Mouse (Mus musculus) bone marrow macrophage, adult 2 months (primary cell): ENCODE results near the gene Tnf. TPM values are rescaled to one million over a fixed set of nuclear protein-coding genes. Genes with fewer than 3 reads are reported as not detected.

Experiments used
- H3K27ac ChIP-seq: 2 replicates; pipeline ENCODE4 v1.5.1; 2012; ENCODE audit warnings: low read depth, low read length; ENCODE audit not compliant: insufficient read depth
- H3K4me1 ChIP-seq: 2 replicates; pipeline ENCODE4 v1.6.1; 2012; ENCODE audit warnings: low read length; ENCODE audit not compliant: control insufficient read depth, insufficient read depth
- H3K4me3 ChIP-seq: 2 replicates; pipeline ENCODE4 v1.5.1; 2012; ENCODE audit warnings: mild to moderate bottlenecking, low read length, moderate library complexity; ENCODE audit not compliant: insufficient read depth
- CTCF ChIP-seq: IDR thresholded peaks from 2 replicates; pipeline ENCODE4 v1.5.1; 2012; ENCODE audit warnings: low read depth, mild to moderate bottlenecking, low read length, moderate library complexity
- POLR2A ChIP-seq: IDR thresholded peaks from 2 replicates; pipeline ENCODE4 v1.6.1; 2012; ENCODE audit warnings: mild to moderate bottlenecking, low read depth, low read length, borderline replicate concordance
- polyA plus RNA-seq: library from polyadenylated mRNA; stranded (reverse); fragments of >200 nt; gene quantifications from 2 replicates; pipeline ENCODE4 v1.2.4, GENCODE M21; 2012; ENCODE audit not compliant: missing spikeins, insufficient read depth, insufficient read length

Tnf gene
- polyA plus RNA-seq, 1 experiment: 11.9 TPM

DNA sequence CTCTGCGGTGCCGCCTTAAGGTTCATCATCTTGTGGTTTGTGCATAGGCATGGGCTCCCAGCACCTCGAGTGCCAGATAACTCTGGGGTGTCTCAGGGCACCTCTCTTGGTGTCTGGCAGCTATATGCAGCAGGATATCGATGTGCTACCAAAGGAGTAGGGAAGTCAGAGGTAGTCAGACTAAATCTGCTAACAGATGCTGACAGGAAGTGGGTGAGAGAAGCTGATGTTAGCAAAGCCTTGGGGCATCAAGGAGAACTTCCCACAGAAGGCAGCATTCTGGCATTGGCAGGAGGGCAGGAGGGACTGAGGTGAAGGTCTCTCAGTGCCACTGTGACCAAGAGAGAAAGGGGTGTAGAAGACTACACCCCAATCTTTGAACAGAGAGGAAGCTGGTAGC is 11.7 kb downstream of the Tnf start:
- H3K27ac ChIP-seq: peak overlapping the region; percentile 95
- 0 out of 2 replicates have a peak overlapping the region, but pooled peaks have one; percentile 13 for H3K4me3 ChIP-seq
- H3K4me1 ChIP-seq: peaks cover 55% of the 10 kb centered on the region
- TF ChIP-seq POLR2A (no peak), CTCF (no peak)

GRCm38 (mm10) chr17:35189186-35189585 is 12.6 kb downstream of the Tnf start:
- TF ChIP-seq POLR2A (no peak), CTCF (no peak)
- peaks cover 54% of the 10 kb centered on the region for H3K4me1 ChIP-seq
- H3K27ac ChIP-seq: peak overlapping the region; percentile 95
- peak overlapping the region; percentile 13; the same call in 1 of the 2 replicates for H3K4me3 ChIP-seq

DNA sequence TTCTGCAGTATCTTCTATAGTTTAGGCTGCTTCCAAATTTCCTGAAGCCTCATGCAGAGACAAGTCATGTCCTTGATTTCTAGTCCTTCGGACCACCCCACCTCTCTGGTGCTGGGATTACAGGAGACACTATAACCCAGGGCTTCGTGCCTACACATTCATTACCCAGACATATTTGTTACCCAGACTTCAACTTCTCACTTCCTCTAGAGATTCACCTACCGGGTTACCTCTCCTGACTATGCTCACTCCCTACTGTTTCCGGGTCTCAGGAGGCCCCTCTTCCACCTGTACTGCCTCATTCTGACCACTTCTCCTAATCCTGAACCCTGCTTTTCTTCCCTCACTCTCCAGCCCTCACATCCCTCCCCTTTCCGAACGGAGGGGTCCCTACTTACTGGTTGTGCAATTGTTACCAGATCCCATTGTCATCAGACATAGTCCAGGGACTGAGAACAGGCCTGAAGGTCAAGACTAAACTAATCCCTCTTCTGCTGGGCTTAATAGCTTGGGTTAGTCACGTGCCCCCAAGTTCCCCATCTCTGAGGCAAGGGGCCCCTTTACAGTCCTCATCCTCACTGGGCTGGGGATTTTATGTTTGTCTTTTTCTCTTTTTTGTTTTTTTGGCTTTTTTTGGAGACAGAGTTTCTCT is 13.7 kb downstream of the Tnf start, which contains the start of gene Lst1:
Gene Lst1 (minus strand): TSS at position 481 of the 652 bp plus-strand sequence.
- TF ChIP-seq CTCF (no peak), POLR2A (no peak)
- Histone ChIP-seq H3K27ac (peak within 1 kb of the TSS; percentile 95), H3K4me3 (peak within 1 kb of the TSS; percentile 60), H3K4me1 (peaks cover 46% of the 10 kb centered on the region)

DNA sequence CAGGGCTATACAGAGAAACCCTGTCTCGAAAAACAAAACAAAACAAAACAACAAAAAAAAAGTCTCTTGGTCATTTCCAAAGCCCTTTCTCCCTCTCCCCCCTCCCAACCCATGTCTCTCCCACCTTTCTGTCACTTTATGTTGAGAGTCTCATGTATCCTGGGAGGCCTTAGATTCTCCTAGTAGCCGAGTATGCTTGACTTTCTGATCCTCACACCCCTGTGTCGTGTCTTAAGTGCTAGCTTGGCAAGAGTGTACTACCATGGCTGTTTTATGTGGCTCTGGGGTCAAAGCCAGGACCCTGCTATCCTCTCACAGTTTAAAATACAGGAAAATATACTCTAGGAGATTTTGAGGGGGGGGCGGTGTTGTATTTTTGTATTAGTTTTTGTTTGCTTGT is 14.5 kb downstream of the Tnf start:
- peak overlapping the region; percentile 60 for H3K4me3 ChIP-seq
- H3K4me1 ChIP-seq: peaks cover 42% of the 10 kb centered on the region
- H3K27ac ChIP-seq: peak overlapping the region; percentile 95
- no peak for TF ChIP-seq POLR2A
- no peak for TF ChIP-seq CTCF

DNA sequence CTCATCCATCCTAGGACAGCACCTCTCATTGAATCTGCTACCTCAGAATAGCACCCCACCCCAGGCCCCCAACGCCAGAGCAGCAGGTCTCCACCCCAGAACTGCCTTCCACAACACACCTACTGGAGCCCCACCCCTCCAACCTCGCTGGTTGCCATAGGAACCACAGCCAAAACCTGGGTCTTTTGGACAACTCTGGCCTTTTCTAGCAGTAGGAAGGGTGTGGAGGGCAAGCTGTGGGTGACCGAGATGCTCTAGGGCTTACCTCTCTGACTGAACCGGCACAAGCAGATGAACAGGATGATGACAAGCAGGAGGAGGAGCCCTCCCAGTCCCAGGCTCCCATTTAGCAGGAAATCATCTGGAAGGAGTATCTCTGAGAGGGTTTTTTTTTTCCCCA is 15.1 kb downstream of the Tnf start:
- peaks cover 40% of the 10 kb centered on the region for H3K4me1 ChIP-seq
- peak overlapping the region; percentile 95 for H3K27ac ChIP-seq
- TF ChIP-seq CTCF (no peak), POLR2A (no peak)
- peak overlapping the region; percentile 56 for H3K4me3 ChIP-seq

DNA sequence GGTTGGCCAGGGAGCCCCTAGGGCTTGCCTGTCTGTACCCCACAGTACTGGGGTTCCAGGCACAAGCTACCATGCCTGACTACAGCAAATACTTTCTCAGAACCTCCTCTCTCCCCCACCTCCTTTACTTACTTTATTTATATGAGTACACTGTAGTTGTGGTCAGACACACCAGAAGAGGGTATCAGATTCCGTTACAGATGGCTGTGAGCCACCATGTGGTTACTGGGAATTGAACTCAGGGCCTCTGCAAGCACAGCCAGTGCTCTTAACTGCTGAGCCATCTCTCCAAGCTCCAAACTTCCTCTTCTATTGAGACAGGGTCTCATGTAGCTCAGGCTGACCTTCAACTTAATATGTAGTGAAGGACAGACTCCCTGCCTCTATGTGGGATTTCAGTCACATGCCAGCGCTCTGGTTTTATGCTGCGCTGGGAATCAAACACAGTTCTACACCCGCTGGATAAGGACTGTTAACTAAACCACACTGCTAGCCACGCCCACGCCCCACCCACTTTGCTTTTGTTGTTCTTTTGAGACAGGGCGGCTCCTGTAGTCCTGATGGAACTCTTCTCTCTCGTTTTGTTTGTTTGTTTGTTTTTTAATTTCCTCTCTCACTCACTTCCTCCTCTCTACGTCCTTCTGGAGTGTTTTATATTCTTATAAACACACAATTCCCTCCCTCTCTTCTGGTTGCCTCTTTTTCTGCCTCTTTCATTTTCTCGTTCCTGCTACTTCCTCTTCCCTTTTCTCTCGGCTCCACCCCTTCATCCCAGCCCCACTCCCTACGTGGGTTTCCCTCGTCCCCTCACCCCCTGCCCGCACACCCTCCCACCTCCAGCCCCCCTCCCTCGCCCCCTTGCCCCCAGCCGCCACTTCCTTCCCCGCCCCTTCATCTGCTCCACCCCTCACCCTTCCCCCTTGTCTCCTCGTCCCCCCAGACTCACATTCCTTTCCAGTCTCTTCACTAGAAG is 15.9 kb downstream of the Tnf start:
- peak; percentile 9; the same call in 1 of the 2 replicates for TF ChIP-seq CTCF
- TF ChIP-seq POLR2A: no peak
- H3K4me3 ChIP-seq: peak overlapping the region; percentile 56
- peaks cover 37% of the 10 kb centered on the region for H3K4me1 ChIP-seq
- H3K27ac ChIP-seq: peak overlapping the region; percentile 95

DNA sequence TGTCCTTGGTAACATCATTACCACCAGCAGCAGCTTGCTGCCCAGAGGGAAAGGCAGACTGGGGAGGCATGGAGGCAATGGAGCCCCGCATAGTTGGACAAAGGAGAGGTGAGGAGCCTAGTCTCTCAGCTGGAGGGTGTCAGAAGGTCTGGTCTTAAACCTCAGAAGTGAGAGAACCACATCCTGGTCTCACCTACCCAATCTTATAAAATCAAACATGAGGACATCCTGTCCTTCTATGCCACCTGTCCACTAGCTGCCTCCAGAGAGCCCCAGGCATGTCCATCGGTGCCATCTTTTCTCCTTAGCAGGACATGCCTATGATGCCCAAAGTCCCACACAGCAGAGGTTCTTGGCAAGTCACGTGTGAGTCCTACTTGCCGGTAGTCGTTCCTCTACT is 21.7 kb downstream of the Tnf start:
- TF ChIP-seq POLR2A (no peak), CTCF (no peak)
- Histone ChIP-seq H3K4me3 (no peak overlapping the region), H3K27ac (no peak overlapping the region)

DNA sequence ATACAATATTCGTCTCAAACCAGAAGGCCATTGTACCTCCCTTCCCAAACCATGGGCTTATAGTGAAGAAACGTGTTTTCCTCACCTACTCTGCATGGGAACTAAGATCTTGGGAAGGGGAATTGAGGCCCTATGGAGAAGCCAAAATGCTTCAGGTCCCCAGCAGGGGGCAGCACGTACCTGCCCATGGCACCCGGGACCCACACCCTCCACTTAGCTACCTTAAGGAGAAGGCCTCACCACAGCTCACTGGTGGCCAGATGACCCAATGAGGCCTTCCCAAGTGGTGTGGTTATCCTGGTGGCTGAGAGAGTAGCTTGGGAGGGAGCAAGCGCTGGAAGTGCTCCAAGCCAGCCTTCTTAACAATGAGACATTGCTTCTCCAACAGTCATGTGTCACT is 23.3 kb downstream of the Tnf start:
- H3K4me1 ChIP-seq: peaks cover 22% of the 10 kb centered on the region
- TF ChIP-seq POLR2A (no peak), CTCF (peak; percentile 91)
- no peak overlapping the region for H3K4me3 ChIP-seq
- no peak overlapping the region for H3K27ac ChIP-seq

More for the DNA sequence above, 21.7 kb downstream of the Tnf start:
- H3K4me1 ChIP-seq: peaks cover 19% of the 10 kb centered on the region

GRCm38 (mm10) chr17:35175968-35176367 is 25.8 kb downstream of the Tnf start, which contains the start of gene Aif1:
Gene Aif1, minus strand, starts transcription at chr17:35176068.
- TF ChIP-seq CTCF (no peak), POLR2A (no peak)
- Histone ChIP-seq H3K4me3 (no peak within 1 kb of the TSS), H3K27ac (peak within 1 kb of the TSS; percentile 88), H3K4me1 (peaks cover 41% of the 10 kb centered on the region)
